Mouse (Mus musculus) stomach, embryonic 14.5 days (tissue): ENCODE data around the gene Khdc3. TPM values are rescaled to one million over a fixed set of nuclear protein-coding genes. Genes with fewer than 3 reads are reported as not detected.

Experiments
- ATAC-seq: fragments of 200-750 bp; cut with Nextera tagmentation; 2 replicates; pipeline ENCODE4 v1.8.0; 2017; ENCODE audit warnings: low read depth, moderate TSS enrichment; ENCODE audit not compliant: insufficient number of reproducible peaks, insufficient read depth, low FRiP score
- H3K27ac ChIP-seq: fragments of 300-500 bp; sonication (generic); 2 replicates; pipeline ENCODE4 v1.5.1; 2014; ENCODE audit warnings: mild to moderate bottlenecking, low read length, moderate library complexity, mixed read lengths
- H3K27me3 ChIP-seq: fragments of 300-500 bp; sonication (generic); 2 replicates; pipeline ENCODE4 v1.6.1; 2014; ENCODE audit warnings: low read length, control low read depth, mixed read lengths; ENCODE audit not compliant: control insufficient read depth, insufficient read depth
- H3K36me3 ChIP-seq: fragments of 300-500 bp; sonication (generic); 2 replicates; pipeline ENCODE4 v1.6.1; 2014; ENCODE audit warnings: mild to moderate bottlenecking, control low read depth, low read length, moderate library complexity, mixed read lengths; ENCODE audit not compliant: control insufficient read depth, insufficient read depth
- H3K4me1 ChIP-seq: fragments of 300-500 bp; sonication (generic); 2 replicates; pipeline ENCODE4 v1.6.1; 2014; ENCODE audit warnings: low read length, control low read depth, mixed read lengths; ENCODE audit not compliant: control insufficient read depth, insufficient read depth
- H3K4me2 ChIP-seq: fragments of 300-500 bp; sonication (generic); replicated peaks from 2 replicates; pipeline ENCODE4 v1.6.1; 2014; ENCODE audit warnings: low read depth, low read length, control low read depth
- H3K4me3 ChIP-seq: fragments of 300-500 bp; sonication (generic); 2 replicates; pipeline ENCODE4 v1.5.1; 2014; ENCODE audit warnings: low read depth, low read length, control low read depth
- H3K9ac ChIP-seq: fragments of 300-500 bp; sonication (generic); replicated peaks from 2 replicates; pipeline ENCODE4 v1.6.1; 2014; ENCODE audit warnings: low read depth, mild to moderate bottlenecking, control low read depth, low read length, moderate library complexity, mixed read lengths
- H3K9me3 ChIP-seq: fragments of 300-500 bp; sonication (generic); 2 replicates; pipeline ENCODE4 v1.6.1; 2016; ENCODE audit warnings: low read depth, low read length, control low read depth; ENCODE audit not compliant: control insufficient read depth
- WGBS: fragments of 180-500 bp; shearing (Covaris S2); extraction: QIAGEN DNeasy Blood & Tissue Kit; methylation state at CpG from one replicate; pipeline ENCODE4 v1.1.7; 2014; 5-methylcytosine and 5-hydroxymethylcytosine counted together
- polyA plus RNA-seq: library from polyadenylated mRNA; unstranded; fragments of >200 nt; fragmentation: Nextera tagmentation; extraction: Ambion mirVana; gene quantifications from 2 replicates; pipeline ENCODE4 v1.2.1, GENCODE M21; 2014

The Khdc3 gene
- polyA plus RNA-seq = 0.36 and 0.39 TPM in 2 replicates

DNA sequence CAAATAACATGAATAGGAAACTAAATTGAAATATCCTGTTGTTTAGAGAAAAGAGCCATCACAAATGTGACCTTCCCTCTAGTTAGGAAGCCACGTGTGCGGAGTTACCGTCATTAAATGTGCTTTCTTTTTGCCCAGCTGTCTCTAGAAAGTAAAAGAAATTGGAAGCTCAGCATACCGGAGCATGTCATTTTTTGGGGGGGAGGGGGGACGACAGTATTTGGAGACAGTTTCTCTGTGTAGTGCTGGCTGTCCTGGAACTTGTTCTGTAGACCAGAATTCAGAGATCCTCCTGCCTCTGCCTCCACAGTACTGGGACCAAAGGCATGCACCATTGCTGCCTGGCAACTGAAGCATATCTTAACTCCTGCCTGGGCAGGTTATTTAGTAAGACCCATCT lies at the start of gene Khdc3:
Khdc3 (plus strand) TSS at position 301 of the 400 bp plus-strand sequence.
- H3K9ac ChIP-seq = no peak within 1 kb of the TSS
- H3K4me3 ChIP-seq = no peak within 1 kb of the TSS
- H3K27ac ChIP-seq = no peak within 1 kb of the TSS
- ATAC-seq = no peak
- WGBS = 85% methylated on average over 5 of the region's 5 CpGs
- H3K4me2 ChIP-seq = no peak within 1 kb of the TSS
- H3K36me3 ChIP-seq = no peaks in the 10 kb centered on the region
- H3K4me1 ChIP-seq = 0 out of 2 replicates have a peak, but pooled peaks cover 3% of the 10 kb centered on the region
- no peaks in the 10 kb centered on the region for H3K9me3 ChIP-seq
- H3K27me3 ChIP-seq = no peaks in the 10 kb centered on the region

DNA sequence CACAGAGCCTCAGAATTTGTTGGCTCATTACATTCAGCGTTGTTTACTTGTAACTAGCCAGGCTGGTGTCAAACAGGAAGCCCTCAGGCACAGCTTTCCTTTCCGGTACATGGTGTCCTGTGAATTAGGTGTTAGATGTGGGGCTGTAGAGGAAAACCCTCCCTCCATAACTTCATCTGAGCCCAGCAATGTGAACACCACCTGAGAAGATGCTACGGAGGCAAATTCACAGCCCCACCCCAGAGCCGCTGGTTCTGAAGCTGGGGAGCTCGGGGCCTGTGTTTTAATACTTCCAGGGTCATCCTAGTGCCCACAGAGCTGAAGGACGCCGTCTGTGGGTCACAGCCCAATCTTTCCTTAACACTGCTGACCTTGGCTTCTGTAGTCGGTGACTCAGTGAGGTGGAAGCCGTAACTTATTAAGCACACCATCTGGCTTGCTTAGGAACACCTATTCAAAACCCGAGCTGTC lies 46.2 kb upstream of the Khdc3 start:
- no peaks in the 10 kb centered on the region for H3K36me3 ChIP-seq
- no peak for ATAC-seq
- no peak overlapping the region for H3K4me2 ChIP-seq
- WGBS = 46% methylated on average over 10 of the region's 10 CpGs
- no peaks in the 10 kb centered on the region; the same call in 1 of the 2 replicates for H3K4me1 ChIP-seq
- no peak overlapping the region for H3K27ac ChIP-seq
- no peaks in the 10 kb centered on the region for H3K27me3 ChIP-seq
- no peak overlapping the region for H3K9ac ChIP-seq
- no peaks in the 10 kb centered on the region for H3K9me3 ChIP-seq
- no peak overlapping the region for H3K4me3 ChIP-seq

DNA sequence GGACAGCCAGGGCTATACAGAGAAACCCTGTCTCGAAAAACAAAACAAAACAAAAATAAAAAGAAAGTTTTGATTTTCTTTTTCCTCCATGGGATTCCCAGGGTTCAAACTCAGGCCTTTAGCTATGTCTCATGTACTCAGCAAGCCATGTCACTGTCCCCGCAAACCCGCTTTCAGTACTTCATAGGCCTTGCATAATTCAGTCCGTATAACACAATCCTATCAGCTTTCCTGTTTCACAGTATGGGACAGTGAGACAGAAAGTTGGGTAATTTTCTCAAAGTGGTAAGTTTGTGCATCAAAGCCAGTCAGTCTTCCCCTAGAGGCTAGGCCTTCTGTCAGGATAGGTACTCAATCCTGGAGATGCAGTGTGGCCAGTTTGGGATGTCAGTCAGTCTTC lies 42.4 kb upstream of the Khdc3 start:
- H3K9ac ChIP-seq = no peak overlapping the region
- H3K4me3 ChIP-seq = no peak overlapping the region
- no peaks in the 10 kb centered on the region for H3K27me3 ChIP-seq
- no peaks in the 10 kb centered on the region for H3K36me3 ChIP-seq
- H3K9me3 ChIP-seq = no peaks in the 10 kb centered on the region
- no peak overlapping the region for H3K4me2 ChIP-seq
- no peak for ATAC-seq
- H3K27ac ChIP-seq = no peak overlapping the region
- H3K4me1 ChIP-seq = 0 out of 2 replicates have a peak, but pooled peaks cover 4% of the 10 kb centered on the region
- 91% methylated on average over 4 of the region's 4 CpGs for WGBS

DNA sequence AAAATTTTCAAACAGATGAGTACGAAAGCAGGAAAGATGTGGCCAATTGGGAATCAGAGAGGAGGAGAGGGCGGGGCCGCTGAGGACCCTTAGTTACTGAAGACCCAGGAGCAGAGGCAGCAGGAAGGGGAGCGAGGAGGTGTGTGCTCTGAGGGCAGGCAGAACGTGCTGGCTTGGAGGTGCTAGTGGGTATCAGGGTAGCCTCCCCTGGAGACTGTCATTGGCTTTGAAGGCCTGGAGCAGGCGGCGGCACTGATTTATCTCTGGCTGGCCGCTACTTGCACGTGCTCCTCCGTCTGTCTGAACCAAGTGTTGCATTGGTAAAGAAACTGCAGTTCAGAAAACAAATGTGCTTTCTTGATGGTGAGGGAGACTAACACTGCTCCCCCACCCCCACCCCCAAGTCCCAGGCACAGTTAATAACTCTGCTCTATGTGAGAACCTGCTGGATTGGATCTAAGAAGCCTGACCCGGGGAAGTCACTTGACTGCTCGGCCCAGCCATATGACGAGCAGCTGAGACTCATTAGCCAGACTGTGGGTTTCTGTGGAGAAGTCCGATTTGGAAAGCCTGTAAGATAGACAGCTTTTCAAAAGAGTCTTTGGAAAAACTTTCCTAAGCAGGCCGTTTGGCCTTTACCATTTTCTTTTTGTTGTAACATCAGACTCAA lies 37.9 kb upstream of the Khdc3 start:
- no peak overlapping the region for H3K9ac ChIP-seq
- H3K4me2 ChIP-seq = 0 out of 2 replicates have a peak overlapping the region, but pooled peaks have one; percentile 1
- no peaks in the 10 kb centered on the region for H3K9me3 ChIP-seq
- no peaks in the 10 kb centered on the region for H3K36me3 ChIP-seq
- H3K4me1 ChIP-seq = peaks cover 17% of the 10 kb centered on the region
- H3K4me3 ChIP-seq = no peak overlapping the region
- no peak overlapping the region for H3K27ac ChIP-seq
- no peak for ATAC-seq
- 18% methylated on average over 15 of the region's 15 CpGs for WGBS
- H3K27me3 ChIP-seq = no peaks in the 10 kb centered on the region

DNA sequence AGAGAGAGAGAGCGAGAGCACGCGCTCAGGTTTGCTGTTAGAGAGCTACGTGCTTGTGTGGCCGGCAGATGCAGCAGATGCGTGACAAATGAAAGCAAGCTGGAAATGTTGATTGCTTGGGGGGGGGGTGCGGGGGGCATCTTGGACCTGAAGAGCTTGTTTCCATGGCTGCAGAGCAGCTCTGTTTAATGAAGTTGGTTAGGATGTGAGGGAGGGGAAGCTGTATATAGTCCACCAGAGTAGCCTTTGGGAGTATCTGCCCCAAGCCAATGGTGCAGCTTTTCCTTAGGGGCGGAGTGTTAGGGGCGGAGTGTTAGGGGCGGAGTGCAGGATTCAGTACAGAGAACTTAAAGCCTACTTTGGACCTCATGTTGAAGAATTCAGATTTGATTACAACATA lies 34.5 kb upstream of the Khdc3 start:
- ATAC-seq = no peak
- Histone ChIP-seq H3K27ac (peak overlapping the region; percentile 76; the same call in 1 of the 2 replicates), H3K9ac (no peak overlapping the region)

DNA sequence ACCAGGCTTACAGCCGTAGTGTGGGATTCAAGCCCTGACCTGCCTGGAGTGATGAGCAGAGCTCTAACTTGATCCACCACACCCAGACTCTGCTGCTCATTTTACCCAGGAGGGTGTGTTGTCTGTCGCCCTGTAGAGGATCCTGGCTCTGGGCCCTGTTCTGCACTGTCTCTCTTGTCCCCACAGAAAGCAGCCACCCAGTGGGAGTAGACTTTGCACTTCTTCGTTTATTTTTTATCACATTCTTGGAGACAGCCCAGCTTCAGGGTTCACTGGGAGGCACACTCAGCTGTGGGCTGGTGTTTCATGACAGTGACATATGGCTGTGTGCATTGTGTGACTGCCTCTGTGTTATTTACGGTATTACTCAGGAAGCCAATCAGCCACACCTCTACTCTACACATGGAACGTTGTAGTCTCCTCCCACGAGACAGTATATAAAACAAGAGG lies 33.4 kb upstream of the Khdc3 start:
- H3K4me3 ChIP-seq = no peak overlapping the region
- no peaks in the 10 kb centered on the region; the same call in 1 of the 2 replicates for H3K9me3 ChIP-seq
- H3K9ac ChIP-seq = no peak overlapping the region
- peaks cover 17% of the 10 kb centered on the region for H3K4me1 ChIP-seq
- H3K36me3 ChIP-seq = no peaks in the 10 kb centered on the region
- 13% methylated on average over 6 of the region's 6 CpGs for WGBS
- no peaks in the 10 kb centered on the region for H3K27me3 ChIP-seq
- H3K4me2 ChIP-seq = no peak overlapping the region
- peak overlapping the region; percentile 76 for H3K27ac ChIP-seq
- peak; percentile 71 for ATAC-seq

More for the DNA sequence above, 34.5 kb upstream of the Khdc3 start:
- H3K27me3 ChIP-seq = no peaks in the 10 kb centered on the region
- H3K4me1 ChIP-seq = peaks cover 17% of the 10 kb centered on the region
- H3K4me2 ChIP-seq = peak overlapping the region; percentile 35
- no peaks in the 10 kb centered on the region for H3K36me3 ChIP-seq
- 30% methylated on average over 10 of the region's 10 CpGs for WGBS
- H3K9me3 ChIP-seq = no peaks in the 10 kb centered on the region; the same call in 1 of the 2 replicates
- no peak overlapping the region for H3K4me3 ChIP-seq

DNA sequence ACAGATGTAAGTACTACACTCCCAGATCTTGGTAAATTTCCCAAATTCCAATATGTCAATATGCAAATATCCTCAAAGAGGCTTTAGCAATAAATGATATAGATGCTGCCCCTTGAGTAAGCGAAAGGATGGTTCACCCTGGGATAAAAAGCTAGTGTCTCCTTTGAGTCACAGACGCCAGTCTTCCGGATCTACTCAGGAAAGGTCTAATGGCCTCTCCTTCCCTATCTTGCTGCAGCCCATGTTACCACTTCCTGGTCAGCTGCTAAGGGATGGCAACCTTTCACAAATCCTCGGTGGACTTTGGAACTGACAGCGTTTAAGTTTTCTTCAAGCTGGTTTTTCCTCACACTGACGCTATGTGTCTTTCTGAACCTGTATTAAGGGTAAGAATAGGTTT lies 32.9 kb upstream of the Khdc3 start:
- Histone ChIP-seq H3K36me3 (no peaks in the 10 kb centered on the region), H3K9me3 (no peaks in the 10 kb centered on the region; the same call in 1 of the 2 replicates), H3K4me3 (no peak overlapping the region), H3K27ac (peak overlapping the region; percentile 21; the same call in 1 of the 2 replicates), H3K4me2 (no peak overlapping the region), H3K9ac (no peak overlapping the region), H3K27me3 (no peaks in the 10 kb centered on the region), H3K4me1 (peaks cover 16% of the 10 kb centered on the region)
- no peak for ATAC-seq
- WGBS = 76% methylated on average over 6 of the region's 6 CpGs

DNA sequence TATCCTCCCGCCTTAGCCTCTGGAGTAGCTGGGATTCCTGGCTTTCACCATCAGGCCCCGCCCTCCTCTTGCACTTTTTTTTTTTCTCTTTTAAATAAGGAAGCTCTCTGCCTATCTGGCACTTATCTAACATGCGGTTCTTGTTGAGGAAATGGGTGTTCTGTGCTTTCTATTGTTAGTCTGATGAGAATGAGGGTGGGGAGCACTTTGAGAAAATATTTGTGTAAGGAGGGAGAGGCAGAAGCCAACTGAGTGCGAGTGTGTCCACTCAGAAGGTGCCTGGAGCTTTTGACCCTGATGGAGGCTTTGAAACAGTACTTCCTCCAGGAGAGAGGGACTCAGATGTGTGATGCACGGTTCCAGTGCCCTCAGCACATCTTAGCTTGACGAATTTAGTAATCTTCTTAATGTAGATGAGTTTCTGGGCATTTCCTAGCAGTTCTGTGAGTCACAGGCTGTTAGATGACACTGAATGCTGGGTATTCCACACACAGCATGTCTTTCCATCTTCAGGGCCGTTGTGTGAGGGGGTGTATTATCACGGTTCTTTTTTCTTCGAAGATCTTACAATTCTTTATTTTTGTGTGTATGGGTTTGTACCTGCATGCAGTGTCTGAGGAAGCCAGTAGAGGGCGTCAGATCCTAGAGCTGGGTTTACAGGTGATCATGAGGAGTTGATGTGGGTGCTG lies 30.5 kb upstream of the Khdc3 start:
- H3K36me3 ChIP-seq = no peaks in the 10 kb centered on the region
- H3K27me3 ChIP-seq = no peaks in the 10 kb centered on the region
- H3K9ac ChIP-seq = no peak overlapping the region
- H3K4me3 ChIP-seq = no peak overlapping the region
- ATAC-seq = peak; percentile 54
- no peaks in the 10 kb centered on the region; the same call in 1 of the 2 replicates for H3K9me3 ChIP-seq
- no peak overlapping the region for H3K4me2 ChIP-seq
- 64% methylated on average over 10 of the region's 10 CpGs for WGBS
- peaks cover 13% of the 10 kb centered on the region for H3K4me1 ChIP-seq
- H3K27ac ChIP-seq = peak overlapping the region; percentile 52
